In the genomic region with DNA sequence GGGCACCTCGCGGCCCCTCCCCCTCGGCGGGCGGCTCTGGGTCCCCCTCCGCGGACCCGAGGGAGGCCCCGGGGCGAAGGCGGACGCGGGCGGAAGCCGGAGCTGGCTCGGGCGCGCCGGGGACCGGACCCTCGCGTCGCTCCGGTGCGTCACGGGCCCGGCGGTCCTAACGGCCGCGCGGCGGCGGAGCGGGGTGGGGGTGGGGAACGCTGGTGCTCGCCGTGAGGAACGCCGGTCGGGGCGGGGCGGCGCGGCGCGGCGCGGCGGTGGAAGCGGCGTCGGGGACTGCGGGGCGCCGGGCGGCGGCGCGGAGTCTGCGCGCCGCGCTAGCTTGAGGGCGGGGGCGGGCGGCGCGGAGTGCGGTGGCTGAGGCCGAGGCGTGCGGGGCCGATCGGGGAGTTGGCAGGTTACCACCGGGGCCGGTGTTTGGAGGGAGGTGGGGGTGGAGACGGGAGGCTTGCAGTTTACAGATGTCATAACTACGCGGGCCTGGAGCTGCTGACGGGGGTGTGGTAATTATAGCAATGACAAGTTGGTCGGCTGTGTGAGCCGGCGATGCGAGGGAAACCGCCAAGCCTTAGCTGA, we compare ENCODE assay signal across 8 mouse cellular contexts. TPM values are rescaled to one million over a fixed set of nuclear protein-coding genes. Genes with fewer than 3 reads are reported as not detected.
A peak's percentile ranks its signal among the peaks of the same experiment; 100 is the strongest.
DNase-seq lines count a peak whose midpoint lies in the region; ATAC-seq lines count a peak whose summit lies in the region.

No protein-coding gene starts in this region.

- peaks cover 4% of the 10 kb centered on the region for H3K27me3 ChIP-seq in forebrain, embryonic 11.5 days (ENCODE audit: control insufficient read depth, insufficient read depth, low read length)
- no peaks in the 10 kb centered on the region for H3K27me3 ChIP-seq in heart, embryonic 15.5 days
- H3K27me3 ChIP-seq in liver, embryonic 16.5 days (ENCODE audit: control insufficient read depth, insufficient read depth, low read depth, low read length) = no peaks in the 10 kb centered on the region
- H3K27me3 ChIP-seq in neural tube, embryonic 13.5 days = no peaks in the 10 kb centered on the region

- 0% methylated on average over 54 of the region's 86 CpGs for WGBS in forebrain, embryonic 11.5 days
- WGBS in heart, embryonic 15.5 days = 0% methylated on average over 48 of the region's 86 CpGs
- WGBS in liver, embryonic 16.5 days (ENCODE audit: insufficient replicate concordance) = under 1% methylated on average over 65 of the region's 86 CpGs
- under 1% methylated on average over 52 of the region's 86 CpGs for WGBS in neural tube, embryonic 13.5 days

- H3K4me2 ChIP-seq in forebrain, embryonic 11.5 days (ENCODE audit: low read depth, low read length, severe bottlenecking) = peak overlapping the region; percentile 68
- peak overlapping the region; percentile 83 for H3K4me2 ChIP-seq in heart, embryonic 15.5 days
- peak overlapping the region; percentile 76 for H3K4me2 ChIP-seq in liver, embryonic 16.5 days (ENCODE audit: low read depth, low read length)
- peak overlapping the region; percentile 60 for H3K4me2 ChIP-seq in neural tube, embryonic 13.5 days

- peak overlapping the region; percentile 98 for H3K27ac ChIP-seq in forebrain, embryonic 11.5 days (ENCODE audit: low read depth, low read length)
- H3K27ac ChIP-seq in heart, embryonic 15.5 days = peak overlapping the region; percentile 100
- peak overlapping the region; percentile 100 for H3K27ac ChIP-seq in liver, embryonic 16.5 days (ENCODE audit: low read length)
- H3K27ac ChIP-seq in neural tube, embryonic 13.5 days (replicated peaks) = peak overlapping the region; percentile 99

- H3K4me1 ChIP-seq in forebrain, embryonic 11.5 days (replicated peaks; ENCODE audit: control insufficient read depth, insufficient read depth, low read length) = 0 out of 2 replicates have a peak, but pooled peaks cover 4% of the 10 kb centered on the region
- peaks cover 12% of the 10 kb centered on the region for H3K4me1 ChIP-seq in heart, embryonic 15.5 days (replicated peaks)
- H3K4me1 ChIP-seq in liver, embryonic 16.5 days (ENCODE audit: control insufficient read depth, low read depth, low read length) = peaks cover 23% of the 10 kb centered on the region
- peaks cover 22% of the 10 kb centered on the region for H3K4me1 ChIP-seq in neural tube, embryonic 13.5 days (replicated peaks)

- no peaks in the 10 kb centered on the region for H3K9me3 ChIP-seq in forebrain, embryonic 11.5 days (ENCODE audit: control insufficient read depth, low read length)
- H3K9me3 ChIP-seq in heart, embryonic 15.5 days (replicated peaks) = no peaks in the 10 kb centered on the region
- no peaks in the 10 kb centered on the region for H3K9me3 ChIP-seq in liver, embryonic 16.5 days (replicated peaks; ENCODE audit: control insufficient read depth, low read length)
- H3K9me3 ChIP-seq in neural tube, embryonic 13.5 days = peaks cover 3% of the 10 kb centered on the region; the same call in 1 of the 2 replicates

- peak; percentile 77 for ATAC-seq in forebrain, embryonic 11.5 days (replicated peaks; ENCODE audit: low FRiP score)
- ATAC-seq in heart, embryonic 15.5 days (replicated peaks; ENCODE audit: insufficient number of reproducible peaks, insufficient read depth, low FRiP score, low read depth) = peak; percentile 71
- ATAC-seq in liver, embryonic 16.5 days (ENCODE audit: low read depth) = peak; percentile 71
- peak; percentile 87 for ATAC-seq in neural tube, embryonic 13.5 days (ENCODE audit: low read depth)

- no peaks in the 10 kb centered on the region for H3K36me3 ChIP-seq in forebrain, embryonic 11.5 days (ENCODE audit: control insufficient read depth, insufficient read depth, low read length)
- no peaks in the 10 kb centered on the region for H3K36me3 ChIP-seq in heart, embryonic 15.5 days
- H3K36me3 ChIP-seq in liver, embryonic 16.5 days (ENCODE audit: control insufficient read depth, insufficient read depth) = no peaks in the 10 kb centered on the region
- no peaks in the 10 kb centered on the region for H3K36me3 ChIP-seq in neural tube, embryonic 13.5 days

- peak overlapping the region; percentile 89 for H3K9ac ChIP-seq in forebrain, embryonic 11.5 days (ENCODE audit: low read length)
- H3K9ac ChIP-seq in heart, embryonic 15.5 days = peak overlapping the region; percentile 97
- peak overlapping the region; percentile 97 for H3K9ac ChIP-seq in liver, embryonic 16.5 days (ENCODE audit: low read depth, low read length)
- H3K9ac ChIP-seq in neural tube, embryonic 13.5 days = peak overlapping the region; percentile 94

- peak overlapping the region; percentile 88 for H3K4me3 ChIP-seq in forebrain, embryonic 11.5 days (ENCODE audit: low read depth, low read length)
- H3K4me3 ChIP-seq in heart, embryonic 15.5 days = peak overlapping the region; percentile 95
- H3K4me3 ChIP-seq in liver, embryonic 16.5 days (ENCODE audit: low read depth, low read length) = peak overlapping the region; percentile 88
- H3K4me3 ChIP-seq in neural tube, embryonic 13.5 days = peak overlapping the region; percentile 86

- peak; percentile 45 for DNase-seq in ES-CJ7 (ENCODE audit: low read depth, low spot score)
- peak; percentile 53 for DNase-seq in c-Kit-positive CD71-positive TER-119-negative erythroid progenitor cells, embryonic 14.5 days (ENCODE audit: low read depth)
- DNase-seq in forebrain, embryonic 11.5 days (ENCODE audit: low spot score) = no peak
- DNase-seq in kidney, postnatal 36 days = peak; percentile 67 to 69
- peak; percentile 77 for DNase-seq in testis, postnatal 14 days (ENCODE audit: low spot score)

RNA-seq across cellular contexts. Expression of a gene that starts 5.1 kb away (rescaled TPM):
- 84.9 and 86.5 TPM in 2 replicates for polyA plus RNA-seq in forebrain, embryonic 11.5 days (2014; fragmentation: Nextera tagmentation; extraction: Ambion mirVana)
- polyA plus RNA-seq in heart, embryonic 15.5 days (2015; fragmentation: Nextera tagmentation; extraction: Ambion mirVana) = 38.0 and 39.1 TPM in 2 replicates
- 31.3 and 34.1 TPM in 2 replicates for polyA plus RNA-seq in liver, embryonic 16.5 days (2015; fragmentation: Nextera tagmentation; extraction: Ambion mirVana)
- polyA plus RNA-seq in neural tube, embryonic 13.5 days (2015; fragmentation: Nextera tagmentation; extraction: Ambion mirVana) = 72.7 and 74.9 TPM in 2 replicates

RNA-seq across cellular contexts. Expression of a gene that starts 44.7 kb away (rescaled TPM):
- polyA plus RNA-seq in forebrain, embryonic 11.5 days (2014; fragmentation: Nextera tagmentation; extraction: Ambion mirVana) = 5.7 and 6.2 TPM in 2 replicates
- polyA plus RNA-seq in heart, embryonic 15.5 days (2015; fragmentation: Nextera tagmentation; extraction: Ambion mirVana) = 5.5 and 8.0 TPM in 2 replicates
- polyA plus RNA-seq in liver, embryonic 16.5 days (2015; fragmentation: Nextera tagmentation; extraction: Ambion mirVana) = 4.7 and 5.5 TPM in 2 replicates
- polyA plus RNA-seq in neural tube, embryonic 13.5 days (2015; fragmentation: Nextera tagmentation; extraction: Ambion mirVana) = 1.2 and 1.4 TPM in 2 replicates

RNA-seq across cellular contexts. Expression of a gene that starts 45.3 kb away (rescaled TPM):
- polyA plus RNA-seq in forebrain, embryonic 11.5 days (2014; fragmentation: Nextera tagmentation; extraction: Ambion mirVana) = 3.9 and 4.2 TPM in 2 replicates
- 8.4 and 11.1 TPM in 2 replicates for polyA plus RNA-seq in heart, embryonic 15.5 days (2015; fragmentation: Nextera tagmentation; extraction: Ambion mirVana)
- polyA plus RNA-seq in liver, embryonic 16.5 days (2015; fragmentation: Nextera tagmentation; extraction: Ambion mirVana) = 7.3 and 7.7 TPM in 2 replicates
- 2.3 and 2.4 TPM in 2 replicates for polyA plus RNA-seq in neural tube, embryonic 13.5 days (2015; fragmentation: Nextera tagmentation; extraction: Ambion mirVana)

RNA-seq across cellular contexts. Expression of a gene that starts 57.4 kb away (rescaled TPM):
- polyA plus RNA-seq in forebrain, embryonic 11.5 days (2014; fragmentation: Nextera tagmentation; extraction: Ambion mirVana) = 11.6 and 12.5 TPM in 2 replicates
- polyA plus RNA-seq in heart, embryonic 15.5 days (2015; fragmentation: Nextera tagmentation; extraction: Ambion mirVana) = 6.0 and 6.8 TPM in 2 replicates
- 2.1 and 2.2 TPM in 2 replicates for polyA plus RNA-seq in liver, embryonic 16.5 days (2015; fragmentation: Nextera tagmentation; extraction: Ambion mirVana)
- polyA plus RNA-seq in neural tube, embryonic 13.5 days (2015; fragmentation: Nextera tagmentation; extraction: Ambion mirVana) = 12.6 and 14.4 TPM in 2 replicates
